Comparison of ENCODE assay signal across 8 mouse cellular contexts in genomic region chr11:32531871-32532764, GRCm38 (mm10). TPM values are rescaled to one million over a fixed set of nuclear protein-coding genes. Genes with fewer than 3 reads are reported as not detected.
DNase-seq lines count a peak whose midpoint lies in the region; ATAC-seq and TF ChIP-seq lines count a peak whose summit lies in the region.

Gene Efcab9, minus strand, starts transcription at chr11:32532081.

- peaks cover 21% of the 10 kb centered on the region for H3K4me1 ChIP-seq in heart, embryonic 12.5 days (replicated peaks)
- H3K4me1 ChIP-seq in MEL (ENCODE audit: control insufficient read depth in 1 of 2, insufficient read depth in 2 of 2, low read length in 2 of 2), result peaks cover 0 to 14% of the 10 kb centered on the region in 2 experiments; a peak in 2 of 4 replicates
- H3K4me1 ChIP-seq in forebrain, embryonic 16.5 days (replicated peaks; ENCODE audit: control insufficient read depth, insufficient read depth, low read length), result peaks cover 5% of the 10 kb centered on the region
- H3K4me1 ChIP-seq in liver, postnatal 0 days (ENCODE audit: insufficient read depth), result peaks cover 20% of the 10 kb centered on the region

- 3% methylated on average over 33 of the region's 33 CpGs for WGBS in heart, embryonic 12.5 days
- 8% methylated on average over 33 of the region's 33 CpGs for WGBS in forebrain, embryonic 16.5 days
- 4% methylated on average over 33 of the region's 33 CpGs for WGBS in liver, postnatal 0 days (ENCODE audit: insufficient replicate concordance)

- peak within 1 kb of the TSS; percentile 74 for H3K4me3 ChIP-seq in heart, embryonic 12.5 days
- peak within 1 kb of the TSS; percentile 87 to 99 for H3K4me3 ChIP-seq in MEL (ENCODE audit: control insufficient read depth in 1 of 2, insufficient read depth in 1 of 2, low read depth in 2 of 2, low read length in 2 of 2)
- H3K4me3 ChIP-seq in forebrain, embryonic 16.5 days (replicated peaks; ENCODE audit: low read length), result peak within 1 kb of the TSS; percentile 55
- peak within 1 kb of the TSS; percentile 68 for H3K4me3 ChIP-seq in liver, postnatal 0 days (ENCODE audit: low read depth, low read length)

- no peak; the same call in 1 of the 2 replicates for ATAC-seq in heart, embryonic 12.5 days (ENCODE audit: insufficient number of reproducible peaks, low FRiP score)
- peak; percentile 8; the same call in 1 of the 2 replicates for ATAC-seq in forebrain, embryonic 16.5 days
- no peak for ATAC-seq in liver, postnatal 0 days

- TF ChIP-seq EP300 in MEL (IDR thresholded peaks at IDR 0.05; ENCODE audit: low read depth in 1 of 2, low read length in 2 of 2), result no peak
- TF ChIP-seq EP300 in liver, postnatal 0 days (IDR thresholded peaks at IDR 0.05; ENCODE audit: low read depth), result no peak

- H3K79me2 ChIP-seq in MEL (ENCODE audit: control insufficient read depth, insufficient read depth, low read length, poor library complexity), result peaks cover 8% of the 10 kb centered on the region

- peak within 1 kb of the TSS; percentile 75 for H3K9ac ChIP-seq in heart, embryonic 12.5 days
- peak within 1 kb of the TSS; percentile 96 for H3K9ac ChIP-seq in MEL (ENCODE audit: control insufficient read depth, low read depth, low read length, poor library complexity, severe bottlenecking)
- H3K9ac ChIP-seq in forebrain, embryonic 16.5 days (replicated peaks; ENCODE audit: low read depth, low read length), result peak within 1 kb of the TSS; percentile 59
- peak within 1 kb of the TSS; percentile 63 for H3K9ac ChIP-seq in liver, postnatal 0 days (replicated peaks)

- H3K9me3 ChIP-seq in heart, embryonic 12.5 days (replicated peaks), result no peaks in the 10 kb centered on the region
- H3K9me3 ChIP-seq in MEL (replicated peaks; ENCODE audit: insufficient read depth, low read length), result no peaks in the 10 kb centered on the region
- H3K9me3 ChIP-seq in forebrain, embryonic 16.5 days (ENCODE audit: control insufficient read depth, low read length), result no peaks in the 10 kb centered on the region
- no peaks in the 10 kb centered on the region for H3K9me3 ChIP-seq in liver, postnatal 0 days (ENCODE audit: low read length)

- no peak for TF ChIP-seq RAD21 in MEL (IDR thresholded peaks at IDR 0.05; ENCODE audit: low read depth, low read length)

- no peak for TF ChIP-seq CTCF in MEL (IDR thresholded peaks at IDR 0.05 in 2 of 3, conservative IDR thresholded peaks at IDR 0.05 in 1 of 3; ENCODE audit: control insufficient read depth in 1 of 3, insufficient read depth in 1 of 3, low read depth in 2 of 3, low read length in 3 of 3, poor library complexity in 1 of 3, severe bottlenecking in 1 of 3)
- no peak for TF ChIP-seq CTCF in liver, postnatal 0 days (IDR thresholded peaks at IDR 0.05; ENCODE audit: low read depth)

- peaks cover 5% of the 10 kb centered on the region; the same call in 1 of the 2 replicates for H3K27me3 ChIP-seq in heart, embryonic 12.5 days (replicated peaks)
- no peaks in the 10 kb centered on the region for H3K27me3 ChIP-seq in MEL (ENCODE audit: control insufficient read depth in 1 of 2, insufficient read depth in 2 of 2, low read length in 2 of 2)
- H3K27me3 ChIP-seq in forebrain, embryonic 16.5 days (replicated peaks; ENCODE audit: control insufficient read depth, insufficient read depth, low read length), result no peaks in the 10 kb centered on the region
- 0 out of 2 replicates have a peak, but pooled peaks cover 4% of the 10 kb centered on the region for H3K27me3 ChIP-seq in liver, postnatal 0 days (ENCODE audit: insufficient read depth, low read length)

- peak within 1 kb of the TSS; percentile 88 for H3K4me2 ChIP-seq in heart, embryonic 12.5 days
- H3K4me2 ChIP-seq in forebrain, embryonic 16.5 days (ENCODE audit: low read length), result peak within 1 kb of the TSS; percentile 89
- peak within 1 kb of the TSS; percentile 99 for H3K4me2 ChIP-seq in liver, postnatal 0 days (ENCODE audit: low read depth, low read length)

- DNase-seq in heart, adult 9 months (ENCODE audit: low spot score in 2 of 2), result no peak
- DNase-seq in MEL (ENCODE audit: low read depth, low spot score), result peak; percentile 22
- DNase-seq in liver, postnatal 0 days, result no peak
- DNase-seq in c-Kit-positive CD71-positive TER-119-positive erythroid progenitor cells, embryonic 14.5 days (ENCODE audit: low spot score), result no peak
- DNase-seq in right cerebral cortex, postnatal 10 days (ENCODE audit: low spot score in 2 of 2), result no peak
- DNase-seq in natural killer cell, adult 2 months (ENCODE audit: low spot score in 2 of 2), result no peak

- no peaks in the 10 kb centered on the region for H3K36me3 ChIP-seq in heart, embryonic 12.5 days
- H3K36me3 ChIP-seq in MEL (ENCODE audit: control insufficient read depth in 1 of 2, insufficient read depth in 2 of 2, low read length in 2 of 2), result peaks cover 0 to 7% of the 10 kb centered on the region in 2 experiments; a peak in 2 of 4 replicates
- H3K36me3 ChIP-seq in forebrain, embryonic 16.5 days (ENCODE audit: control insufficient read depth, insufficient read depth), result no peaks in the 10 kb centered on the region
- H3K36me3 ChIP-seq in liver, postnatal 0 days (replicated peaks; ENCODE audit: insufficient read depth, low read length), result no peaks in the 10 kb centered on the region

- no peak within 1 kb of the TSS for H3K27ac ChIP-seq in heart, embryonic 12.5 days (ENCODE audit: poor library complexity, severe bottlenecking)
- peak within 1 kb of the TSS; percentile 60 for H3K27ac ChIP-seq in MEL (ENCODE audit: control insufficient read depth, low read depth, low read length)
- H3K27ac ChIP-seq in forebrain, embryonic 16.5 days (ENCODE audit: low read length), result no peak within 1 kb of the TSS
- peak within 1 kb of the TSS; percentile 71 for H3K27ac ChIP-seq in liver, postnatal 0 days (ENCODE audit: low read depth)

- no peak for TF ChIP-seq POLR2A in MEL (IDR thresholded peaks at IDR 0.05; ENCODE audit: control insufficient read depth in 1 of 2, insufficient read depth in 1 of 2, low read depth in 1 of 2, low read length in 2 of 2, poor library complexity in 1 of 2)

TF ChIP-seq in MEL, 35 proteins besides CTCF, POLR2A, EP300 and RAD21:
- TF ChIP-seq TAL1 (IDR thresholded peaks at IDR 0.05; ENCODE audit: low read length), result no peak
- no peak; the same call in 1 of the 2 replicates for TF ChIP-seq ETS1 (IDR thresholded peaks at IDR 0.05; ENCODE audit: low read depth, low read length)
- no peak for TF ChIP-seq POLR2AphosphoS5 (IDR thresholded peaks at IDR 0.05; ENCODE audit: borderline replicate concordance, low read depth, low read length)
- TF ChIP-seq GABPA (IDR thresholded peaks at IDR 0.05; ENCODE audit: low read depth, low read length), result no peak
- TF ChIP-seq ZNF384 (IDR thresholded peaks at IDR 0.05; ENCODE audit: low read depth, low read length), result no peak
- no peak for TF ChIP-seq MAFK (IDR thresholded peaks at IDR 0.05; ENCODE audit: borderline replicate concordance, low read depth, low read length)
- TF ChIP-seq SMC3 (IDR thresholded peaks at IDR 0.05; ENCODE audit: low read depth, low read length), result no peak
- TF ChIP-seq GATA1 (IDR thresholded peaks at IDR 0.05; ENCODE audit: low read depth, low read length), result no peak
- TF ChIP-seq CHD1 (IDR thresholded peaks at IDR 0.05; ENCODE audit: low read depth, low read length), result no peak
- no peak for TF ChIP-seq CHD2 (IDR thresholded peaks at IDR 0.05; ENCODE audit: low read length)
- no peak for TF ChIP-seq MAZ (IDR thresholded peaks at IDR 0.05; ENCODE audit: low read depth, low read length)

RNA-seq across cellular contexts. Expression of gene Efcab9, which starts in this region (rescaled TPM):
- polyA plus RNA-seq in heart, embryonic 12.5 days (2016; fragmentation: Nextera tagmentation; extraction: Ambion mirVana), result 0.31 and 0.36 TPM in 2 replicates
- 0.77 and 0.82 TPM in 2 replicates for total RNA-seq in MEL (2012; rRNA removed)
- polyA plus RNA-seq in MEL (2012; ENCODE audit: insufficient read depth in 1 of 2, insufficient read length in 2 of 2, low read depth in 1 of 2, low replicate concordance in 2 of 2, missing spikeins in 1 of 2), result 1 to 10 TPM in 1 of 2 experiments, not detected in 1; 1.3 TPM
- not detected in 2 replicates for polyA plus RNA-seq in forebrain, embryonic 16.5 days (2015; fragmentation: Nextera tagmentation; extraction: Ambion mirVana)
- 0.17 and 0.21 TPM in 2 replicates for polyA plus RNA-seq in liver, postnatal 0 days (2015; fragmentation: Nextera tagmentation; extraction: Ambion mirVana)

Comparison
In these comparisons a context has a peak if more than half of its experiments do, and no peak if none do; other contexts are left out.
1. Peak in ATAC-seq, H3K4me3 ChIP-seq, H3K9ac ChIP-seq and H3K4me2 ChIP-seq in forebrain, embryonic 16.5 days; RNA of the gene not detected or under 1 TPM.
2. H3K27ac ChIP-seq: peak in MEL (single experiment) and liver, postnatal 0 days (single experiment); none in heart, embryonic 12.5 days (single experiment) and forebrain, embryonic 16.5 days (single experiment).
3. Peak in every context shown above with its lines, with median percentiles within 50 percentile points of each other: H3K4me2 ChIP-seq, H3K4me3 ChIP-seq and H3K9ac ChIP-seq.